Mouse (Mus musculus) CH12.LX (cell line): Measurements from ENCODE around the gene P2ry12. TPM values are rescaled to one million over a fixed set of nuclear protein-coding genes. Genes with fewer than 3 reads are reported as not detected.

Source experiments
- DNase-seq: peaks from one replicate; pipeline ENCODE4 v3.0.0-alpha.2; 2013; ENCODE audit errors: extremely low read depth
- H3K27ac ChIP-seq: 2 replicates; pipeline ENCODE4 v1.5.1; 2012; ENCODE audit warnings: low read depth, mild to moderate bottlenecking, control low read depth, moderate library complexity; ENCODE audit not compliant: insufficient read depth
- H3K27me3 ChIP-seq: replicated peaks from 2 replicates; pipeline ENCODE3; 2012; ENCODE audit warnings: inconsistent platforms
- H3K36me3 ChIP-seq, 2 experiments: replicated peaks in 1 of 2; 2 replicates each; pipeline versions ENCODE3 to v1.6.1; 2012; ENCODE audit warnings: inconsistent platforms in 1 of 2, low read length in 1 of 2, mild to moderate bottlenecking in 1 of 2, mixed read lengths in 1 of 2, moderate library complexity in 1 of 2; ENCODE audit not compliant: control insufficient read depth in 1 of 2, insufficient read depth in 1 of 2
- H3K4me1 ChIP-seq, 2 experiments: 2 replicates each; pipeline ENCODE4 v1.6.1; 2012; ENCODE audit warnings: inconsistent platforms in 1 of 2, moderate library complexity in 1 of 2; ENCODE audit not compliant: insufficient read depth in 2 of 2, control insufficient read depth in 1 of 2
- H3K4me2 ChIP-seq: 2 replicates; pipeline ENCODE4 v1.6.1; 2012; ENCODE audit warnings: low read depth, mild to moderate bottlenecking, control low read depth; ENCODE audit not compliant: poor library complexity, insufficient read depth, severe bottlenecking
- H3K4me3 ChIP-seq, 3 experiments: fragments of 150-350 bp in 1 of 3; sonication (generic) in 1 of 3; replicated peaks in 1 of 3; 2 replicates each; pipeline versions ENCODE3 to v1.5.1; 2011 to 2012; ENCODE audit warnings: low read depth in 2 of 3, low read length in 2 of 3, mild to moderate bottlenecking in 2 of 3, moderate library complexity in 2 of 3, control low read depth in 1 of 3, improper control_type of control experiment in 1 of 3, inconsistent platforms in 1 of 3, mixed read lengths in 1 of 3; ENCODE audit not compliant: poor library complexity in 1 of 3
- H3K79me2 ChIP-seq: replicated peaks from 2 replicates; pipeline ENCODE4 v1.6.1; 2012; ENCODE audit warnings: mild to moderate bottlenecking, moderate library complexity; ENCODE audit not compliant: control insufficient read depth, poor library complexity, insufficient read depth, severe bottlenecking; ENCODE audit errors: extremely low read depth
- H3K9ac ChIP-seq: 2 replicates; pipeline ENCODE4 v1.6.1; 2012; ENCODE audit warnings: low read depth, mild to moderate bottlenecking, control low read depth, moderate library complexity; ENCODE audit not compliant: insufficient read depth
- H3K9me3 ChIP-seq: replicated peaks from 2 replicates; pipeline ENCODE3; 2012; ENCODE audit warnings: low read length, inconsistent platforms, mixed read lengths
- CHD1 ChIP-seq: IDR thresholded peaks from 2 replicates; pipeline ENCODE4 v1.6.1; 2012; ENCODE audit warnings: low read depth, low read length, improper control_type of control experiment, inconsistent platforms
- CHD2 ChIP-seq: IDR thresholded peaks from 2 replicates; pipeline ENCODE4 v1.6.1; 2011; ENCODE audit warnings: low read length, improper control_type of control experiment
- CTCF ChIP-seq, 2 experiments: IDR thresholded peaks in 1 of 2; conservative IDR thresholded peaks in 1 of 2; 2 replicates each; pipeline ENCODE4 v1.5.1; 2011 to 2012; ENCODE audit warnings: low read depth in 2 of 2, low read length in 2 of 2, improper control_type of control experiment in 1 of 2, inconsistent platforms in 1 of 2, mild to moderate bottlenecking in 1 of 2, moderate library complexity in 1 of 2
- E2F4 ChIP-seq: IDR thresholded peaks from 2 replicates; pipeline ENCODE4 v1.6.1; 2011; ENCODE audit warnings: low read depth, low read length, improper control_type of control experiment; ENCODE audit not compliant: insufficient replicate concordance
- ELF1 ChIP-seq: IDR thresholded peaks from 2 replicates; pipeline ENCODE4 v1.6.1; 2014; ENCODE audit warnings: low read depth, mild to moderate bottlenecking, inconsistent platforms, low read length, improper control_type of control experiment
- ETS1 ChIP-seq: conservative IDR thresholded peaks from 2 replicates; pipeline ENCODE4 v1.6.1; 2012; ENCODE audit warnings: low read depth, mild to moderate bottlenecking, inconsistent platforms, low read length, improper control_type of control experiment, moderate library complexity
- HCFC1 ChIP-seq: IDR thresholded peaks from 2 replicates; pipeline ENCODE4 v1.6.1; 2012; ENCODE audit warnings: low read depth, mild to moderate bottlenecking, inconsistent platforms, low read length, improper control_type of control experiment
- JUN ChIP-seq: IDR thresholded peaks from 2 replicates; pipeline ENCODE4 v1.6.1; 2011; ENCODE audit warnings: low read depth, mild to moderate bottlenecking, low read length, improper control_type of control experiment, moderate library complexity; ENCODE audit not compliant: insufficient read depth
- JUND ChIP-seq: conservative IDR thresholded peaks from 2 replicates; pipeline ENCODE4 v1.6.1; 2011; ENCODE audit warnings: low read depth, low read length, improper control_type of control experiment
- KAT2A ChIP-seq: IDR thresholded peaks from 2 replicates; pipeline ENCODE4 v1.6.1; 2012; ENCODE audit warnings: low read length, improper control_type of control experiment, inconsistent platforms; ENCODE audit not compliant: insufficient replicate concordance
- MXI1 ChIP-seq: IDR thresholded peaks from 2 replicates; pipeline ENCODE4 v1.6.1; 2011; ENCODE audit warnings: mild to moderate bottlenecking, low read depth, low read length, improper control_type of control experiment
- MYC ChIP-seq: IDR thresholded peaks from 2 replicates; pipeline ENCODE4 v1.6.1; 2011; ENCODE audit warnings: low read depth, mild to moderate bottlenecking, improper control_type of control experiment, low read length
- NELFE ChIP-seq: IDR thresholded peaks from 2 replicates; pipeline ENCODE4 v1.6.1; 2011; ENCODE audit warnings: low read depth, low read length, improper control_type of control experiment
- NRF1 ChIP-seq: IDR thresholded peaks from 2 replicates; pipeline ENCODE4 v1.6.1; 2014; ENCODE audit warnings: low read depth, mild to moderate bottlenecking, inconsistent platforms, low read length, improper control_type of control experiment, moderate library complexity
- PAX5 ChIP-seq: IDR thresholded peaks from 2 replicates; pipeline ENCODE4 v1.6.1; 2012; ENCODE audit warnings: low read length, inconsistent platforms, mixed read lengths
- POLR2AphosphoS2 ChIP-seq: IDR thresholded peaks from 2 replicates; pipeline ENCODE4 v1.6.1; 2011; ENCODE audit warnings: low read depth, low read length, improper control_type of control experiment
- RAD21 ChIP-seq: IDR thresholded peaks from 2 replicates; pipeline ENCODE4 v1.6.1; 2011; ENCODE audit warnings: low read depth, mild to moderate bottlenecking, low read length, improper control_type of control experiment, moderate library complexity
- RCOR1 ChIP-seq: conservative IDR thresholded peaks from 2 replicates; pipeline ENCODE4 v1.6.1; 2012; ENCODE audit warnings: low read depth, mild to moderate bottlenecking, inconsistent platforms, low read length, improper control_type of control experiment
- SIN3A ChIP-seq: IDR thresholded peaks from 2 replicates; pipeline ENCODE4 v1.6.1; 2012; ENCODE audit warnings: low read length, improper control_type of control experiment, inconsistent platforms
- UBTF ChIP-seq: IDR thresholded peaks from 2 replicates; pipeline ENCODE4 v1.6.1; 2012; ENCODE audit warnings: low read depth, mild to moderate bottlenecking, inconsistent platforms, low read length, improper control_type of control experiment, moderate library complexity
- USF2 ChIP-seq: conservative IDR thresholded peaks from 2 replicates; pipeline ENCODE4 v1.6.1; 2011; ENCODE audit warnings: low read depth, low read length, improper control_type of control experiment
- ZC3H11A ChIP-seq: IDR thresholded peaks from 2 replicates; pipeline ENCODE4 v1.6.1; 2012; ENCODE audit warnings: low read depth, mild to moderate bottlenecking, inconsistent platforms, low read length, improper control_type of control experiment
- ZMIZ1 ChIP-seq: IDR thresholded peaks from 2 replicates; pipeline ENCODE4 v1.6.1; 2012; ENCODE audit warnings: low read depth, mild to moderate bottlenecking, inconsistent platforms, low read length, improper control_type of control experiment
- dilution Hi-C: fragments of 300-500 bp; cut with MboI; formaldehyde crosslinking; loops from 2 replicates; pipeline ENCODE4 v1.14.3; 2020; ENCODE audit warnings: low sequenced_read_pairs; ENCODE audit not compliant: extremely low pct_unique_long_range_greater_than_20kb, extremely low pct_ligation_motif_present
- in situ Hi-C: fragments of 300-500 bp; cut with MboI; formaldehyde crosslinking; loops from 3 replicates; pipeline ENCODE4 v1.14.3; 2019; ENCODE audit warnings: low sequenced_read_pairs, low pct_ligation_motif_present, low pct_unique_long_range_greater_than_20kb, mixed read lengths
- polyA plus RNA-seq: library from polyadenylated mRNA; unstranded; fragments of >175 nt; gene quantifications from 2 replicates; pipeline ENCODE4 v1.2.1, GENCODE M21; 2012; ENCODE audit warnings: low read depth; ENCODE audit not compliant: insufficient read length
- total RNA-seq, 2 experiments: library from RNA; depleted of rRNA; stranded (reverse); fragments of 300-350 nt in 1 of 2; fragments of >200 nt in 1 of 2; gene quantifications; 2 replicates each; pipeline ENCODE4 v1.2.3; 2012 to 2014

The P2ry12 gene
- total and polyA plus RNA-seq, 3 experiments, result 0.30 to 0.97 (median 0.33) TPM

DNA sequence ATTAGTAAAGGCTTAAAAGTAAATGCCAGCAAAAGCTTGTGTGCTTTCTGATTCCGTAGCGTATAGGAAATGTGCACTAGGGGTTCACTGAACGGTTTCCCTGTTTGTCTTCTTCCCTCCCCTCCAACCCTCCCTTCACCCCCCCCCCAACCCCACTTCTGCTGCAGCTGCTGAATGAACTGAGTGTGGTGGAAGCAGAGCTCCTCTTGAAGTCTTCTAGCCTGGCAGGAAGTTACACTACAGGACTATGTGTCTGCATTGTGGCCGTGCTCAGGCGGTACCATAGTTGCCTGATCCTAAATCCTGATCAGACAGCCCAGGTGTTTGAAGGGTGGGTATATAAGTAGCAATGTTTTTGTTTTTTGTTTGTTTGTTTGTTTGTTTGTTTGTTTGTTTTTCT, 27.8 kb downstream of the P2ry12 start:
- TF ChIP-seq UBTF, result no peak
- TF ChIP-seq MYC, result no peak
- no peak for TF ChIP-seq RCOR1
- no peak for TF ChIP-seq ELF1
- TF ChIP-seq CTCF (conservative IDR thresholded peaks at IDR 0.05 in 1 of 2, IDR thresholded peaks at IDR 0.05 in 1 of 2; ENCODE audit: low read depth in 2 of 2, low read length in 2 of 2), result no peak
- no peak for TF ChIP-seq JUND
- no peak for TF ChIP-seq NELFE
- TF ChIP-seq CHD1, result no peak
- TF ChIP-seq SIN3A, result no peak
- no peak for TF ChIP-seq ZC3H11A
- TF ChIP-seq ZMIZ1, result no peak
- no peak for TF ChIP-seq CHD2
- TF ChIP-seq KAT2A, result no peak
- TF ChIP-seq POLR2AphosphoS2, result no peak
- no peak for TF ChIP-seq RAD21
- Histone ChIP-seq H3K9me3 (no peaks in the 10 kb centered on the region), H3K79me2 (no peaks in the 10 kb centered on the region), H3K9ac (no peak overlapping the region), H3K36me3 (no peaks in the 10 kb centered on the region), H3K27ac (no peak overlapping the region), H3K4me3 (no peak overlapping the region), H3K4me2 (no peak overlapping the region), H3K4me1 (peaks cover 0 to 8% of the 10 kb centered on the region in 2 experiments; a peak in 2 of 4 replicates), H3K27me3 (no peaks in the 10 kb centered on the region)
- in situ Hi-C loops, result no loop called here
- dilution Hi-C loops, result no loop called here
- no peak for DNase-seq

- H3K27me3 ChIP-seq, result no peaks in the 10 kb centered on the region
- in situ Hi-C loops, result no loop called here
- DNase-seq, result no peak
- H3K9ac ChIP-seq, result no peak overlapping the region
- dilution Hi-C loops, result no loop called here
- no peak overlapping the region for H3K27ac ChIP-seq
- no peak overlapping the region for H3K4me3 ChIP-seq
- no peaks in the 10 kb centered on the region for H3K36me3 ChIP-seq
- H3K79me2 ChIP-seq, result no peaks in the 10 kb centered on the region
- TF ChIP-seq ZMIZ1, result no peak
- no peak for TF ChIP-seq USF2
- no peak for TF ChIP-seq PAX5
- TF ChIP-seq KAT2A, result no peak
- TF ChIP-seq MYC, result no peak
- no peak for TF ChIP-seq JUN
- no peak for TF ChIP-seq NRF1
- no peak for TF ChIP-seq MXI1
- no peak for TF ChIP-seq JUND
- no peak for TF ChIP-seq ETS1
- TF ChIP-seq HCFC1, result no peak
- no peak for TF ChIP-seq E2F4
- no peak for TF ChIP-seq SIN3A
- TF ChIP-seq, all 38 proteins: peak for 0
- peaks cover 4 to 35% of the 10 kb centered on the region in 2 experiments for H3K4me1 ChIP-seq
- H3K9me3 ChIP-seq, result no peaks in the 10 kb centered on the region
- no peak overlapping the region for H3K4me2 ChIP-seq
Observed at GRCm38 (mm10) chr3:59230912-59231311, 31.8 kb downstream of the P2ry12 start.
